Mouse (Mus musculus) brown adipose tissue, adult 24 weeks (tissue): ENCODE results near the gene 4930544D05Rik. TPM values are rescaled to one million over a fixed set of nuclear protein-coding genes. Genes with fewer than 3 reads are reported as not detected.
A peak's percentile ranks its signal among the peaks of the same experiment; 100 is the strongest.

Source experiments
- H3K27ac ChIP-seq: fragments of 200-500 bp; replicated peaks from 2 replicates; pipeline ENCODE4 v1.5.1; 2012; ENCODE audit warnings: low read depth, mild to moderate bottlenecking, low read length
- H3K4me1 ChIP-seq: fragments of 200-500 bp; 2 replicates; pipeline ENCODE4 v1.6.1; 2012; ENCODE audit warnings: low read length, mixed read lengths; ENCODE audit not compliant: control insufficient read depth, insufficient read depth, insufficient read length
- H3K4me3 ChIP-seq: fragments of 200-500 bp; 2 replicates; pipeline ENCODE4 v1.5.1; 2012; ENCODE audit warnings: low read depth, mild to moderate bottlenecking, low read length, moderate library complexity; ENCODE audit not compliant: insufficient read depth
- polyA plus RNA-seq: library from polyadenylated mRNA; stranded (reverse); fragments of >200 nt; gene quantifications from 2 replicates; pipeline ENCODE4 v1.2.4, GENCODE M21; 2012; ENCODE audit not compliant: missing spikeins, insufficient read depth, insufficient read length

Gene 4930544D05Rik
- polyA plus RNA-seq, 1 experiment = not detected

GRCm38 (mm10) chr11:70586261-70586660, 29.4 kb upstream of the 4930544D05Rik start:
- H3K4me1 ChIP-seq = peaks cover 36% of the 10 kb centered on the region
- peak overlapping the region; percentile 62 for H3K27ac ChIP-seq
- H3K4me3 ChIP-seq = no peak overlapping the region

GRCm38 (mm10) chr11:70586954-70587353, 28.7 kb upstream of the 4930544D05Rik start:
- H3K4me3 ChIP-seq = no peak overlapping the region
- peaks cover 35% of the 10 kb centered on the region for H3K4me1 ChIP-seq
- H3K27ac ChIP-seq = peak overlapping the region; percentile 62

GRCm38 (mm10) chr11:70591733-70592132, 23.9 kb upstream of the 4930544D05Rik start:
- Histone ChIP-seq H3K4me3 (no peak overlapping the region), H3K4me1 (peaks cover 35% of the 10 kb centered on the region), H3K27ac (no peak overlapping the region)

- H3K4me3 ChIP-seq = no peak overlapping the region
- peak overlapping the region; percentile 92 for H3K27ac ChIP-seq
- peaks cover 34% of the 10 kb centered on the region for H3K4me1 ChIP-seq
These were observed 21.2 kb upstream of the 4930544D05Rik start for GRCm38 (mm10) chr11:70594253-70594989.

- no peak overlapping the region for H3K4me3 ChIP-seq
- peak overlapping the region; percentile 92 for H3K27ac ChIP-seq
- peaks cover 34% of the 10 kb centered on the region for H3K4me1 ChIP-seq
These were observed 20.0 kb upstream of the 4930544D05Rik start for GRCm38 (mm10) chr11:70595638-70596037.

GRCm38 (mm10) chr11:70596094-70596493, 19.6 kb upstream of the 4930544D05Rik start:
- Histone ChIP-seq H3K4me1 (peaks cover 34% of the 10 kb centered on the region), H3K27ac (peak overlapping the region; percentile 92), H3K4me3 (no peak overlapping the region)

GRCm38 (mm10) chr11:70597301-70597700, 18.3 kb upstream of the 4930544D05Rik start:
- H3K27ac ChIP-seq = no peak overlapping the region; the same call in 1 of the 2 replicates
- H3K4me3 ChIP-seq = no peak overlapping the region
- H3K4me1 ChIP-seq = peaks cover 34% of the 10 kb centered on the region

- Histone ChIP-seq H3K4me1 (peaks cover 33% of the 10 kb centered on the region), H3K4me3 (no peak overlapping the region)
These were observed 17.1 kb upstream of the 4930544D05Rik start for GRCm38 (mm10) chr11:70598451-70598953.

GRCm38 (mm10) chr11:70605024-70605566, 10.6 kb upstream of the 4930544D05Rik start:
- H3K4me3 ChIP-seq = no peak overlapping the region

More at GRCm38 (mm10) chr11:70598451-70598953, 17.1 kb upstream of the 4930544D05Rik start:
- no peak overlapping the region for H3K27ac ChIP-seq

GRCm38 (mm10) chr11:70606717-70607116, 8.9 kb upstream of the 4930544D05Rik start:
- Histone ChIP-seq H3K4me3 (no peak overlapping the region), H3K4me1 (no peaks in the 10 kb centered on the region), H3K27ac (no peak overlapping the region)

More at GRCm38 (mm10) chr11:70605024-70605566, 10.6 kb upstream of the 4930544D05Rik start:
- no peaks in the 10 kb centered on the region for H3K4me1 ChIP-seq
- no peak overlapping the region for H3K27ac ChIP-seq

GRCm38 (mm10) chr11:70607611-70608010, 8.0 kb upstream of the 4930544D05Rik start:
- Histone ChIP-seq H3K27ac (no peak overlapping the region), H3K4me1 (no peaks in the 10 kb centered on the region), H3K4me3 (no peak overlapping the region)

- H3K4me3 ChIP-seq = no peak overlapping the region
- H3K4me1 ChIP-seq = no peaks in the 10 kb centered on the region
- H3K27ac ChIP-seq = no peak overlapping the region
These were observed 7.1 kb upstream of the 4930544D05Rik start for GRCm38 (mm10) chr11:70608381-70609066.

GRCm38 (mm10) chr11:70610752-70611151, 4.9 kb upstream of the 4930544D05Rik start:
- Histone ChIP-seq H3K4me3 (no peak overlapping the region), H3K27ac (no peak overlapping the region), H3K4me1 (no peaks in the 10 kb centered on the region)

- no peaks in the 10 kb centered on the region for H3K4me1 ChIP-seq
- no peak overlapping the region for H3K4me3 ChIP-seq
- no peak overlapping the region for H3K27ac ChIP-seq
These were observed 3.1 kb upstream of the 4930544D05Rik start for GRCm38 (mm10) chr11:70612505-70612904.

GRCm38 (mm10) chr11:70615074-70615473, 574 bp upstream of the 4930544D05Rik start:
- Histone ChIP-seq H3K27ac (no peak overlapping the region), H3K4me3 (peak overlapping the region; percentile 56), H3K4me1 (no peaks in the 10 kb centered on the region)
